Mouse (Mus musculus): ENCODE results near the gene Cacng7. TPM values are rescaled to one million over a fixed set of nuclear protein-coding genes. Genes with fewer than 3 reads are reported as not detected.
"Not testable (repeated sequence)": the region's sequence is repeated elsewhere in the genome, so short reads cannot be mapped to it uniquely, and the experiment has no call there.

Cacng7 gene
- polyA plus RNA-seq, 2 experiments from 2014 or later: not detected

- ATAC-seq: no peak
Measured at GRCm38 (mm10) chr7:3390413-3391080, 57.8 kb downstream of the Cacng7 start, which contains the start of gene Cacng8. Gene Cacng8 (plus strand): TSS chr7:3390683.

GRCm38 (mm10) chr7:3391081-3391451 lies 58.3 kb downstream of the Cacng7 start:
- ATAC-seq: no peak

- no peak for ATAC-seq
Measured at GRCm38 (mm10) chr7:3391809-3392208, 59.1 kb downstream of the Cacng7 start.

GRCm38 (mm10) chr7:3397355-3397754 lies 64.6 kb downstream of the Cacng7 start:
- no peak for ATAC-seq

GRCm38 (mm10) chr7:3397797-3398196 lies 65.0 kb downstream of the Cacng7 start:
- ATAC-seq: no peak

- not testable (repeated sequence) for ATAC-seq
Measured at GRCm38 (mm10) chr7:3398363-3398762, 65.6 kb downstream of the Cacng7 start.

- ATAC-seq: no peak
Measured at GRCm38 (mm10) chr7:3399937-3400336, 67.2 kb downstream of the Cacng7 start.

- no peak for ATAC-seq
Measured at GRCm38 (mm10) chr7:3409729-3410520, 77.2 kb downstream of the Cacng7 start.

GRCm38 (mm10) chr7:3411160-3411941 lies 78.6 kb downstream of the Cacng7 start:
- no peak for ATAC-seq

- ATAC-seq: no peak
Measured at GRCm38 (mm10) chr7:3412036-3412435, 79.3 kb downstream of the Cacng7 start.

- ATAC-seq: no peak
Measured at GRCm38 (mm10) chr7:3414888-3415287, 82.1 kb downstream of the Cacng7 start.

GRCm38 (mm10) chr7:3415378-3415777 lies 82.6 kb downstream of the Cacng7 start:
- ATAC-seq: no peak

Other genes with a start within 250 kb of the Cacng7 start
- not detected for gene AU018091, start 163.8 kb upstream of the Cacng7 start, polyA plus RNA-seq (2017; shearing (Covaris generic))
- under 1 TPM in 1 of 2 experiments, not detected in 1; 0.12 TPM for gene Nlrp12, start 83.2 kb upstream of the Cacng7 start, polyA plus RNA-seq (2017; shearing (Covaris generic))
- gene Myadm, start 43.9 kb upstream of the Cacng7 start, polyA plus RNA-seq (2017; shearing (Covaris generic)): 10 to 100 TPM in 1 of 2 experiments, 1 to 10 TPM in 1; 4.1 to 10.4 TPM
- not detected for gene Prkcg, start 43.8 kb upstream of the Cacng7 start, polyA plus RNA-seq (2017; shearing (Covaris generic))
- not detected for gene Cacng8, start 57.7 kb downstream of the Cacng7 start, polyA plus RNA-seq (2017; shearing (Covaris generic))
- not detected for gene Cacng6, start 91.2 kb downstream of the Cacng7 start, polyA plus RNA-seq (2017; shearing (Covaris generic))
- gene Tarm1, start 169.7 kb downstream of the Cacng7 start, polyA plus RNA-seq (2017; shearing (Covaris generic)): under 1 TPM in 1 of 2 experiments, not detected in 1; 0.33 TPM

Measured in activated CD4-positive, CD25-positive, alpha-beta regulatory T cell, adult 4 months (primary cell).